Mouse (Mus musculus) left cerebral cortex, adult 8-10 months (tissue): ENCODE measurements around the gene B630019K06Rik. TPM values are rescaled to one million over a fixed set of nuclear protein-coding genes. Genes with fewer than 3 reads are reported as not detected.
"Not testable (repeated sequence)": the region's sequence is repeated elsewhere in the genome, so short reads cannot be mapped to it uniquely, and the experiment has no call there.

Experiments used
- DNase-seq, 2 experiments: peaks; one replicate each; pipeline ENCODE4 v3.0.0; 2022; ENCODE audit warnings: low spot score in 2 of 2
- total RNA-seq, 4 experiments: library from RNA; stranded (reverse); gene quantifications; 2 replicates each; pipeline ENCODE4 v1.2.4; 2022

The B630019K06Rik gene
- 10 to 100 TPM; 33.7 to 36.7 (median 35.3) TPM for total RNA-seq

GRCm38 (mm10) chrX:8892343-8893155 is at the start of gene B630019K06Rik:
TSS of gene B630019K06Rik (plus strand) at chrX:8892382.
- peak; percentile 18 to 47 for DNase-seq

GRCm38 (mm10) chrX:8843694-8844093 is 48.5 kb upstream of the B630019K06Rik start, which contains the start of gene Gm6592:
TSS of gene Gm6592 (plus strand) at chrX:8843994.
- no peak for DNase-seq

GRCm38 (mm10) chrX:8852486-8852885 is 39.7 kb upstream of the B630019K06Rik start:
- DNase-seq, result no peak

GRCm38 (mm10) chrX:8864331-8864730 is 27.9 kb upstream of the B630019K06Rik start:
- DNase-seq, result peak; percentile 29 to 41

- DNase-seq, result not testable (repeated sequence)
Observed at GRCm38 (mm10) chrX:8873953-8874352, 18.2 kb upstream of the B630019K06Rik start, which contains the start of gene Gm5751. TSS of gene Gm5751 (plus strand) at chrX:8874253.

- DNase-seq, result no peak
Observed at GRCm38 (mm10) chrX:8884336-8884735, 7.8 kb upstream of the B630019K06Rik start.

- no peak for DNase-seq
Observed at GRCm38 (mm10) chrX:8891975-8892342, 223 bp upstream of the B630019K06Rik start.

GRCm38 (mm10) chrX:8893182-8893651 is 1.0 kb downstream of the B630019K06Rik start:
- DNase-seq, result peak in 1 of 2 experiments; percentile 10

GRCm38 (mm10) chrX:8900823-8901222 is 8.6 kb downstream of the B630019K06Rik start:
- no peak for DNase-seq

- no peak for DNase-seq
Observed at GRCm38 (mm10) chrX:8901906-8902472, 9.8 kb downstream of the B630019K06Rik start.

- no peak for DNase-seq
Observed at GRCm38 (mm10) chrX:8921080-8921479, 28.9 kb downstream of the B630019K06Rik start.

GRCm38 (mm10) chrX:8921813-8922607 is 29.8 kb downstream of the B630019K06Rik start:
- no peak for DNase-seq

GRCm38 (mm10) chrX:8927308-8927707 is 35.1 kb downstream of the B630019K06Rik start:
- DNase-seq, result no peak

GRCm38 (mm10) chrX:8944041-8944440 is 51.9 kb downstream of the B630019K06Rik start:
- DNase-seq, result no peak

Other genes with a start within 250 kb of the B630019K06Rik start
- gene Ssxb8, start 201.5 kb upstream of the B630019K06Rik start, total RNA-seq, result not detected
- not detected for gene Ssx9, start 143.9 kb upstream of the B630019K06Rik start, total RNA-seq
- not detected for gene Ssxb5, start 88.7 kb upstream of the B630019K06Rik start, total RNA-seq
- not detected for gene Gm6592, start 48.4 kb upstream of the B630019K06Rik start, total RNA-seq
- not detected for gene Gm5751, start 18.1 kb upstream of the B630019K06Rik start, total RNA-seq
- gene Fthl17b, start 70.6 kb downstream of the B630019K06Rik start, total RNA-seq, result not detected
- gene Fthl17c, start 84.2 kb downstream of the B630019K06Rik start, total RNA-seq, result not detected
- not detected for gene Fthl17d, start 94.4 kb downstream of the B630019K06Rik start, total RNA-seq
- not detected for gene Fthl17e, start 141.1 kb downstream of the B630019K06Rik start, total RNA-seq
- gene Fthl17f, start 170.6 kb downstream of the B630019K06Rik start, total RNA-seq, result not detected
- gene 4930402K13Rik, start 212.2 kb downstream of the B630019K06Rik start, total RNA-seq, result not detected